Mouse (Mus musculus) midbrain, embryonic 15.5 days (tissue): ENCODE results near the gene Zfp108. TPM values are rescaled to one million over a fixed set of nuclear protein-coding genes. Genes with fewer than 3 reads are reported as not detected.
A peak's percentile ranks its signal among the peaks of the same experiment; 100 is the strongest.

ENCODE experiments used
- ATAC-seq: fragments of 200-750 bp; cut with Nextera tagmentation; replicated peaks from 2 replicates; pipeline ENCODE4 v1.8.0; 2017; ENCODE audit warnings: moderate TSS enrichment
- H3K27ac ChIP-seq: fragments of 300-500 bp; sonication (generic); 2 replicates; pipeline ENCODE4 v1.5.1; 2015; ENCODE audit warnings: mild to moderate bottlenecking, inconsistent platforms
- H3K27me3 ChIP-seq: fragments of 300-500 bp; sonication (generic); replicated peaks from 2 replicates; pipeline ENCODE4 v1.6.1; 2015; ENCODE audit warnings: inconsistent platforms
- H3K36me3 ChIP-seq: fragments of 300-500 bp; sonication (generic); replicated peaks from 2 replicates; pipeline ENCODE4 v1.6.1; 2015; ENCODE audit warnings: inconsistent platforms
- H3K4me1 ChIP-seq: fragments of 300-500 bp; sonication (generic); 2 replicates; pipeline ENCODE4 v1.6.1; 2015; ENCODE audit warnings: inconsistent platforms
- H3K4me2 ChIP-seq: fragments of 300-500 bp; sonication (generic); 2 replicates; pipeline ENCODE4 v1.6.1; 2015; ENCODE audit warnings: inconsistent platforms, mild to moderate bottlenecking, moderate library complexity
- H3K4me3 ChIP-seq: fragments of 300-500 bp; sonication (generic); 2 replicates; pipeline ENCODE4 v1.5.1; 2015; ENCODE audit warnings: mild to moderate bottlenecking, inconsistent platforms
- H3K9ac ChIP-seq: fragments of 300-500 bp; sonication (generic); 2 replicates; pipeline ENCODE4 v1.6.1; 2015; ENCODE audit warnings: mild to moderate bottlenecking, inconsistent platforms
- H3K9me3 ChIP-seq: fragments of 300-500 bp; sonication (generic); 2 replicates; pipeline ENCODE4 v1.6.1; 2016; ENCODE audit warnings: inconsistent platforms
- WGBS: fragments of 180-500 bp; shearing (Covaris S2); methylation state at CpG from one replicate; pipeline ENCODE4 v1.1.7; 2015; ENCODE audit warnings: mixed read lengths; 5-methylcytosine and 5-hydroxymethylcytosine counted together
- polyA plus RNA-seq: library from polyadenylated mRNA; unstranded; fragments of >200 nt; fragmentation: Nextera tagmentation; extraction: Ambion mirVana; gene quantifications from 2 replicates; pipeline ENCODE4 v1.2.1, GENCODE M21; 2015

The Zfp108 gene
- polyA plus RNA-seq, 1 experiment from 2014 or later, result 7.9 TPM

DNA sequence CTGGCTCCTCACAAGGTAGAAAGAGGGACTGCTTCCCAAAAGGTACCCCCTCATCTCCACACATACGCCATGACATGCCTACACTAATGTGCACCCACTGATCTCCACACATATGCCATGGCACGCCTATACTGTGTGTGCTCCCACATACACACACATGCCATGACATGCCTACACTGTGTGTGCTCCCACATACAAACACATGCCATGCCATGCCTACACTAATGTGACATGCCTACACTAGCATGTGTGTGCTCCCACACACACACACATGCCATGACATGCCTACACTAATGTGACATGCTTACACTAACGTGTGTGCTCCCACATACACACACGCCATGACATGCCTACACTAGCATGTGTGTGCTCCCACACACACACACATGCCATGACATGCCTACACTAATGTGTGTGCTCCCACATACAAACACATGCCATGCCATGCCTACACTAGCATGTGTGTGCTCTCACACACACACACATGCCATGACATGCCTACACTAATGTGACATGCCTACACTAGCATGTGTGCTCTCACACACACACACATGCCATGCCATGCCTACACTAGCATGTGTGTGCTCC, 35.6 kb downstream of the Zfp108 start:
- ATAC-seq, result no peak
- no peak overlapping the region for H3K4me3 ChIP-seq
- no peaks in the 10 kb centered on the region for H3K4me1 ChIP-seq
- no peak overlapping the region for H3K4me2 ChIP-seq
- no peak overlapping the region for H3K27ac ChIP-seq
- no peak overlapping the region for H3K9ac ChIP-seq
- no peaks in the 10 kb centered on the region for H3K27me3 ChIP-seq
- WGBS, result 97% methylated on average over 4 of the region's 4 CpGs
- peaks cover 53% of the 10 kb centered on the region for H3K36me3 ChIP-seq
- H3K9me3 ChIP-seq, result no peaks in the 10 kb centered on the region

GRCm38 (mm10) chr7:24291387-24292090, 36.9 kb downstream of the Zfp108 start:
- no peak for ATAC-seq
- 93% methylated on average over 27 of the region's 27 CpGs for WGBS
- H3K9ac ChIP-seq, result no peak overlapping the region

DNA sequence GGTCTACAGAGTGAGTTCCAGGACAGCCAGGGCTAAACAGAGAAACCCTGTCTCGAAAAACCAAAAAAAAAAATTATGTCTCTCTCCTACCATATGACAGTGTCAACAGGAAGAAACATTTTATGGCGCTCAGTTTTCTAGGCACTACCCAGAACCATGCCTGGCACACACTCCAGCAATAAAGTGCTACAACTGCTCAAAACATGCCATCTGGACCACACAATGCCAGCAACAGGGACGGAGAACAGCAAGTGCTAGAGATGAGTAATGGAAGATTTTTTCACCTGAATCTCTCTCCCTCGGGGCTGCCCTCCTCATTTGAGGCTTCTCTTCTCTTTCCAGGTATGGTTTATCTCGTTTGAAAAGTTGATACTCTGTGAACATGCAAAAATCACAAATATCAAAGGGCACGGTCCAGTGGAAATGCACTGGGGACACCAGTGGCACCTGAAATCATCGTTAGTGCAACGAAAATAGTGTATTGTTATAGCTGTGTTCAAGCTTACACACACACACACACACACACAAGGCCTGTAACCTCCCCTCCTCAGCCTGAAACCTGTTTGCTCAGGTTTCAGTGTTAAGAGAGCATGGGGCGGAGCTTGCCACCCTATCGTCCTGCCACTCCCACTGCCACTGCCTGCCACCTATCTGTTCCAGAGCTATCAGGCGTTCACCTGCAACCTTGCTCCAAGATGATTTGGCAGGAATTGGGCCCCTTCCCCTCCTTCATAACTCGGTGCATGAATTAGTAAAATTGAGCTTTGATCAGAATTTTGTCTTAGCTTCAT, 38.7 kb downstream of the Zfp108 start:
- no peak overlapping the region for H3K4me3 ChIP-seq

More at GRCm38 (mm10) chr7:24291387-24292090, 36.9 kb downstream of the Zfp108 start:
- no peaks in the 10 kb centered on the region for H3K4me1 ChIP-seq
- no peak overlapping the region for H3K27ac ChIP-seq
- H3K4me3 ChIP-seq, result no peak overlapping the region
- H3K36me3 ChIP-seq, result peaks cover 66% of the 10 kb centered on the region
- no peaks in the 10 kb centered on the region for H3K9me3 ChIP-seq
- no peak overlapping the region for H3K4me2 ChIP-seq
- H3K27me3 ChIP-seq, result no peaks in the 10 kb centered on the region

DNA sequence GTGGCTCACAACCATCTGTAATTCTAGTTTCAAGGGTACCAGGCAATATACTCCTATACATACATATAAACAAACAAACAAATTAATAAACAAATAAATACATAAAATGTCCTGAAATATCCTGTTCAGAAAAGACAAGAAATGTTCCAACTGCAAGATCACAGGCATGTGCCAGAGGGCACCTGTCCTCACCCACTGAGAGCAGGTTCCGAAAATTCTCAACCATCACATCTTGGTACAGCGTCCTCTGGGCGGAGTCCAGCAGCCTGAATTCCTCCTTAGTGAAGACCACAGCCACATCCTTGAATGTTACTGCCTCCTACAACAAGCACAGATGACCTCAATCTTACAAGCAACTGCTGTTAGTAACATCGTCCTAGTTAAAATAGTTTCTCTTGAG, 40.2 kb downstream of the Zfp108 start:
- Histone ChIP-seq H3K36me3 (peaks cover 54% of the 10 kb centered on the region), H3K4me3 (no peak overlapping the region), H3K27me3 (no peaks in the 10 kb centered on the region), H3K9ac (no peak overlapping the region), H3K4me2 (no peak overlapping the region), H3K4me1 (peaks cover 13% of the 10 kb centered on the region), H3K9me3 (no peaks in the 10 kb centered on the region), H3K27ac (no peak overlapping the region)
- WGBS, result 94% methylated on average over 4 of the region's 4 CpGs
- ATAC-seq, result no peak

More for the DNA sequence above, 38.7 kb downstream of the Zfp108 start:
- peaks cover 61% of the 10 kb centered on the region for H3K36me3 ChIP-seq
- no peak overlapping the region for H3K4me2 ChIP-seq
- H3K4me1 ChIP-seq, result peaks cover 9% of the 10 kb centered on the region
- H3K9ac ChIP-seq, result no peak overlapping the region
- H3K27me3 ChIP-seq, result no peaks in the 10 kb centered on the region
- no peaks in the 10 kb centered on the region for H3K9me3 ChIP-seq
- WGBS, result 89% methylated on average over 12 of the region's 12 CpGs
- no peak overlapping the region for H3K27ac ChIP-seq
- ATAC-seq, result no peak

GRCm38 (mm10) chr7:24295376-24295775, 40.8 kb downstream of the Zfp108 start:
- 96% methylated on average over 7 of the region's 7 CpGs for WGBS
- H3K27me3 ChIP-seq, result no peaks in the 10 kb centered on the region
- no peak overlapping the region for H3K4me3 ChIP-seq
- H3K27ac ChIP-seq, result no peak overlapping the region
- no peak overlapping the region for H3K4me2 ChIP-seq
- no peaks in the 10 kb centered on the region for H3K9me3 ChIP-seq
- no peak for ATAC-seq
- H3K4me1 ChIP-seq, result peaks cover 19% of the 10 kb centered on the region
- H3K36me3 ChIP-seq, result peaks cover 47% of the 10 kb centered on the region
- no peak overlapping the region for H3K9ac ChIP-seq

DNA sequence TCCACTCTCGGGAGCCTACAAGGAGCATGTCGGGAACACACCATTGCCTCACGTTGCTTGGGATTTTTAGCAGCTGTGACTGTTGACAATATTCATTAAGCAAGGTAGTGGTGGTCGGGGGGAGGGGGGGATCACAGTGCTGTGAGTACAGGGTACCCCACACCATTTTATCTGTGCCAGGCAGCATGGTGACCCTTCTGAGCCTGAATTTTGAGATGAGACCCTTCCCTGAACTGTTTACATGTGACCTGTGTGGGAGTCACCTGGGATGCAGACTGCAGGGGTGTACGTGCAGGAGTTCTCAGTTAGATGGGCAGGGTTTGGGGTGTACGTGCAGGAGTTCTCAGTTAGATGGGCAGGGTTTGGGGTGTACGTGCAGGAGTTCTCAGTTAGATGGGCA, 41.8 kb downstream of the Zfp108 start:
- no peak overlapping the region for H3K9ac ChIP-seq
- no peak for ATAC-seq
- H3K27ac ChIP-seq, result no peak overlapping the region
- no peaks in the 10 kb centered on the region for H3K27me3 ChIP-seq
- H3K4me2 ChIP-seq, result no peak overlapping the region
- H3K9me3 ChIP-seq, result no peaks in the 10 kb centered on the region
- no peak overlapping the region for H3K4me3 ChIP-seq
- 94% methylated on average over 7 of the region's 7 CpGs for WGBS
- H3K36me3 ChIP-seq, result peaks cover 37% of the 10 kb centered on the region
- peaks cover 24% of the 10 kb centered on the region for H3K4me1 ChIP-seq

DNA sequence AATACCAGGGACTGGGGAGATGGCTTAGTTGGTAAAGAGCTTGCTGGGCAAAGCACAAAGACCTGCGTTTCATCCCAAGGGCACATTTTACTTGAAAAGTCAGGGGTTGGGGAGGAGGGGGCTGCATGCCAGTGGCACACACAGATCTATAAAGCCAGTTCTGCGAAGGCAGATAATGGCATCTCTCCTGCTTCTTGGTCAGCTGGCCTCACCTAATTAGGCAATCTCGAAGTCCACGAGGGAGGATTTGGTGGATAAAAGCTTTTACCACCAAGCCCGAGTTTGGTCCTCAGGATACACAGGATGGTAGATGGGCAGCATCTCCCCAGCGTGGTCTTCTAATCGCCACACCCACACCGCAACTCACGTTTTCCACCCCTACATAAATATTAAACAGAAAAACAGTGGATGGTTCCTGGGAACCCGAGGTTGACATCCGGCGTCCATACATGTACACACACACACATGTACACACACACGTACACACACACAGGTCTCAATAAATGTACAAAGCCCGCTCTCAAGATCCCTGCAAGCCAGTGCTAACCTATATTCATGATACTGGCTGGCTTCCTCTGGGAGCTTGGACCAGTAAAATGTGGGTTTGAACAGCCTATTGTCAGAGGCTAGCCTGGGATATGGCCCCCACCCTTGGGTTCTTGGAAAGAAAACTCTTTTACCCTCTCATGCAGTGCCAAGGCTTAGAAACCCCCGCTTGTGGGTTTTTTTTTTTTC, 42.9 kb downstream of the Zfp108 start:
- Histone ChIP-seq H3K4me2 (peak overlapping the region; percentile 92), H3K4me3 (peak overlapping the region; percentile 83; the same call in 1 of the 2 replicates), H3K36me3 (peaks cover 31% of the 10 kb centered on the region), H3K27ac (no peak overlapping the region), H3K9me3 (no peaks in the 10 kb centered on the region), H3K4me1 (peaks cover 24% of the 10 kb centered on the region), H3K27me3 (no peaks in the 10 kb centered on the region), H3K9ac (0 out of 2 replicates have a peak overlapping the region, but pooled peaks have one; percentile 73)
- 89% methylated on average over 15 of the region's 15 CpGs for whole genome bisulfite sequencing
- ATAC-seq, result no peak

- H3K9me3 ChIP-seq, result no peaks in the 10 kb centered on the region
- peak; percentile 22 for ATAC-seq
- peaks cover 30% of the 10 kb centered on the region for H3K36me3 ChIP-seq
- WGBS, result under 1% methylated on average over 12 of the region's 12 CpGs
- H3K9ac ChIP-seq, result peak overlapping the region; percentile 73
- H3K4me3 ChIP-seq, result peak overlapping the region; percentile 83
- H3K4me2 ChIP-seq, result peak overlapping the region; percentile 92
- H3K4me1 ChIP-seq, result peaks cover 24% of the 10 kb centered on the region
- H3K27me3 ChIP-seq, result no peaks in the 10 kb centered on the region
- peak overlapping the region; percentile 93 for H3K27ac ChIP-seq
Measured at GRCm38 (mm10) chr7:24298635-24298972, 44.0 kb downstream of the Zfp108 start.

GRCm38 (mm10) chr7:24298973-24299708, 44.5 kb downstream of the Zfp108 start:
- peak overlapping the region; percentile 92 for H3K4me2 ChIP-seq
- H3K27ac ChIP-seq, result peak overlapping the region; percentile 93
- no peaks in the 10 kb centered on the region for H3K27me3 ChIP-seq
- H3K4me3 ChIP-seq, result peak overlapping the region; percentile 83
- no peaks in the 10 kb centered on the region for H3K9me3 ChIP-seq
- H3K9ac ChIP-seq, result peak overlapping the region; percentile 73
- peak; percentile 94 for ATAC-seq
- H3K4me1 ChIP-seq, result peaks cover 24% of the 10 kb centered on the region
- H3K36me3 ChIP-seq, result peaks cover 26% of the 10 kb centered on the region
- WGBS, result under 1% methylated on average over 37 of the region's 47 CpGs

- Histone ChIP-seq H3K27me3 (no peaks in the 10 kb centered on the region), H3K9me3 (no peaks in the 10 kb centered on the region), H3K36me3 (peaks cover 26% of the 10 kb centered on the region), H3K4me1 (peaks cover 24% of the 10 kb centered on the region), H3K9ac (peak overlapping the region; percentile 73), H3K4me3 (peak overlapping the region; percentile 83), H3K27ac (peak overlapping the region; percentile 93), H3K4me2 (peak overlapping the region; percentile 92)
- under 1% methylated on average over 18 of the region's 18 CpGs for WGBS
- peak; percentile 65 for ATAC-seq
Measured at GRCm38 (mm10) chr7:24299823-24300481, 45.4 kb downstream of the Zfp108 start.

DNA sequence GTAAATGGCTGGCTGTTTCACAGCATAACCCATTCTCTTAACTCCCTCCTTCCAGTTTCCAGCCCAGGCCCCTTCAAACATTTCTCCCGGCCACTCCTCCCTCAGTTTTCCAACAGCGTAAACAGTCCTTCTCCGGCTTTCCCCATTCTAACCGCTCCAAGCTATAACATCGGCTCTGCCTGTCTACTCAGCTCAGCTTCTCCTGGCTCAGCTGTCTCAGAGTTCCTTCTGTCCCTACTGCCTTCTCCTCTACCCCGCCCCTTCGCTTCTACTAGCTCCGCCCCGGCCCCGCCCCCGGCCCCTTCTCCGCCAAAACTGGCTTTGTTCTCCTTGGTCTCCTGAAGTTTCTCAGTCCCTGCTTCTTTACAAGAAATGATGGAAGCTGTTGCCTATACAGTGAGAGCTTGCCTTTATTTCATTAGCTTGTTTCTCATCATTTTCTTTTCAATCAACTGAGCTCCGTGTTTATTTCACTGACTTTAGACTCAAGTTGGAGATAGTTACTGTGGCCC, 46.2 kb downstream of the Zfp108 start, which contains the start of gene Zfp61:
Gene Zfp61, minus strand, starts transcription at position 462 of the 512 bp plus-strand sequence.
- peaks cover 24% of the 10 kb centered on the region for H3K4me1 ChIP-seq
- WGBS, result 1% methylated on average over 13 of the region's 13 CpGs
- H3K27me3 ChIP-seq, result no peaks in the 10 kb centered on the region
- H3K4me3 ChIP-seq, result peak within 1 kb of the TSS; percentile 83
- peak within 1 kb of the TSS; percentile 92 for H3K4me2 ChIP-seq
- peak; percentile 25; the same call in 1 of the 2 replicates for ATAC-seq
- peak within 1 kb of the TSS; percentile 93 for H3K27ac ChIP-seq
- H3K9me3 ChIP-seq, result no peaks in the 10 kb centered on the region
- peak within 1 kb of the TSS; percentile 73 for H3K9ac ChIP-seq
- peaks cover 23% of the 10 kb centered on the region for H3K36me3 ChIP-seq
